Mouse (Mus musculus): Measurements from ENCODE around the gene Amotl1.
"Not testable (repeated sequence)": the region's sequence is repeated elsewhere in the genome, so short reads cannot be mapped to it uniquely, and the experiment has no call there.

The Amotl1 gene

GRCm38 (mm10) chr9:14603475-14603874 is 41.4 kb downstream of the Amotl1 start:
- no peak for DNase-seq

- DNase-seq, result no peak
These were observed 45.1 kb downstream of the Amotl1 start for GRCm38 (mm10) chr9:14599799-14600198.

GRCm38 (mm10) chr9:14598157-14598556 is 46.7 kb downstream of the Amotl1 start:
- DNase-seq, result no peak

GRCm38 (mm10) chr9:14597429-14597828 is 47.4 kb downstream of the Amotl1 start:
- no peak for DNase-seq

GRCm38 (mm10) chr9:14596858-14597257 is 48.0 kb downstream of the Amotl1 start:
- DNase-seq, result no peak

DNA sequence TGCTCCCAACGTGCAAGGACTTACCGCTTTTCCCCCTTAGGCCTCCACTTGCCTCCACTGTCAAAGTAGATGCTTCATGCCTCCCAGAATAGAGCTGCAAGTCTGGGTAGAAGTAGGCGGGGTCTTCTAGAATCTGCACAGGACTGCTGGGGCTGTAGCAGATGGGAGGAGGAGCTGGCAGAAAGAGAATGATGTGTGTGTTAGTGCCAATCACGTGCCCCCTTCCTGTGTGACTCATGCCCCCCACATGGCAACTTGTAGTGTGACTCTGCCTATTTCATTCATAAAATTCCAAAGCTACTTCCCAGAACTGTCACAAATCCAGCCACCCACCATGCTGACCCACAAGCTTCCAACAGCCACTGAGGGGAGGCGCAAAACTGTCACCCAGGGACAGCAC is 48.4 kb downstream of the Amotl1 start:
- DNase-seq, result no peak

GRCm38 (mm10) chr9:14595893-14596292 is 49.0 kb downstream of the Amotl1 start:
- DNase-seq, result no peak

DNA sequence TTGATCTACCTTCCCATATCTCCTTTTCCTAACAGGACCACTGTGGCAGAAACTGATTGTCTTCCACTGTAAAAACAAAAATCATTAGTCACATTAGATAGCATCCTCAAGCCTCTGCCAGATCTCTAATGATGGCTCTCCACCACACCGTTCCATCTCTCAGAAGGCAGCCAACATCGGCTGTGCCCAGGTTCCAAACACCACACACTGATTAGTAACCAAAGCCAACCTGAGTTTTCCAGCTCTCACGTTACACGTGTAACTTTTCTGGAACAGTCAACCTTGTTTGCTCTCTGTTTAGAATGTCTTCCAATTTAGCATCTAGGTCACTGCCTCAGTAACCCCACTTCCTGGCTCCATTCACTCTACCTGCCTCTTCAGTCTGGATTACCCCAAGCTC is 51.0 kb downstream of the Amotl1 start:
- DNase-seq, result no peak

- no peak for DNase-seq
These were observed 54.2 kb downstream of the Amotl1 start for GRCm38 (mm10) chr9:14590666-14591065.

DNA sequence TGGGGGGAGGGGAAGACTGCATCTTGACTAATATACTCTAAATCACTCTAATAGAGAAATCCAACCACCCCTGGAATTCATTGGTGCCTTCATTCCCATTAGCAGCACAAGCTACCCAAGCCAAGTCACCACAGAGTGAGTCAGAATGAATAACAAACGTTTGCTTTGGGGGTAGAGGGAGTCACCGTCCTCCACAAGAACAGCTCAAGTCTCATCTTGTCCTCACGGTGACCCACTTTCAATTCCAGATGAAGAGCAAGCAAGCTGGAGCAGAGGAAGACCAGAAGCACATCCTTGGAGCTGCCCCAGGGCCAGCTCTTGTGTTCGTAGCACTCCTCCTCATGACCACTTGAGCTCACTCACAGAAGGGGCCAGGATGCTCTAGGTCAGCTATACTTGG is 56.2 kb downstream of the Amotl1 start:
- DNase-seq, result no peak

GRCm38 (mm10) chr9:14585702-14586101 is 59.2 kb downstream of the Amotl1 start:
- peak; percentile 72 for DNase-seq

GRCm38 (mm10) chr9:14578960-14579359 is 65.9 kb downstream of the Amotl1 start:
- no peak for DNase-seq

DNA sequence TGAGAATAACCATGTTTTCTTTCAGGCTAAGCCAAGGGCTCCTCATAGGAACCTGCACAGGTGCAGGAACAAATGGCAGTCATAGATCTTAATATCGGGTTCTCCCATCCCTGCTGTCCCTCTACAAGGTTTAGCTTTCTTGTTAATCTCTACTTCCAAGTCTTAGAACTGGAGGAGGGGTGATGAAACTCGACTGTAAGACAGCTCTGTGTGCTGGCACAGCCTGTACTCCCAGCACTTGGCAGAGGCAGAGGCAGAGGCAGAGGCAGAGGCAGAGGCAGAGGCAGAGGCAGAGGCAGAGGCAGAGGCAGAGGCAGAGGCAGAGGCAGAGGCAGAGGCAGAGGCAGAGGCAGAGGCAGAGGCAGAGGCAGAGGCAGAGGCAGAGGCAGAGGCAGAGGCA is 68.5 kb downstream of the Amotl1 start:
- DNase-seq, result not testable (repeated sequence)

- no peak for DNase-seq
These were observed 70.0 kb downstream of the Amotl1 start for GRCm38 (mm10) chr9:14574760-14575399.

- DNase-seq, result no peak
These were observed 75.5 kb downstream of the Amotl1 start for GRCm38 (mm10) chr9:14569175-14569975.

- DNase-seq, result no peak
These were observed 76.4 kb downstream of the Amotl1 start for GRCm38 (mm10) chr9:14568487-14568886.

DNA sequence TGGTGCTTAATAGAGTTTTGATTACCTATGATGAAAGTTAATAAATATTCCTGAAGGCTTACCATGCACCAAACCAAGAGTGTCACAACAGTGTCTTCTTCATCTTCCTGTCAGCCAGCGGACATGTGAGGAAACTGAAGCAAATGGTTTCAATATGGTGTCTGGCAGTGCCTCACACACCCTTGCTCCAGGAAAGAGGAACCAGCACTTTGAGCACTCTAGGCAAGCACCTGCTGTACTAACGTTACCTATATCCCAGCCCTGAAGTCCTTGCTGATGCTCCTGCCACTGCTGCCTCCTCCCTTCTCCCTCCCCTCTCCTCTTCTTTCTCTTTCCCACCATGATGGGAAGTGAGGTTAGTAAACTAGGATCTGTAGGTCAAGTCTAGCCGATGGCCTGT is 80.4 kb downstream of the Amotl1 start:
- no peak for DNase-seq

- DNase-seq, result no peak
These were observed 81.5 kb downstream of the Amotl1 start for GRCm38 (mm10) chr9:14563351-14563750.

GRCm38 (mm10) chr9:14560545-14560944 is 84.3 kb downstream of the Amotl1 start:
- DNase-seq, result no peak

GRCm38 (mm10) chr9:14559996-14560395 is 84.9 kb downstream of the Amotl1 start:
- no peak for DNase-seq

DNA sequence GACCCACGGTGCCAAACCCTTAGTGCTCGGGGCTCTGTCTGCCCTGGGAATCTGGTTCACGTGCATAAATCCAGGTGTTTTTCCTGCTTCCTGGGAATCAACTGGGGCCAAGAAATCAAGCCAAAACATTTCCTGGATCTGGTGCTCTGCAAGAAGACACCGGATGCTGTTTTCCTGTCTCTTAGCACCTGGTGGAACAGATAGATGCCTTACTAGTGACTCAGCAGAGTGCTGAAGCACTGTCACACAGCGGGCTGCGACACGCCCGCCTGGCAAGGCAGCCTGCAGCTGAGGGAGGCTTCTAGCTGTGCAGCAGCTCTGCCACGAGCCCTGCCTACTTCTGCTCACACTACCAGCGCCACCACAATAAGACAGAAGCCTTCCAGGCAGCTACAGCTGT is 85.4 kb downstream of the Amotl1 start:
- DNase-seq, result no peak

GRCm38 (mm10) chr9:14558332-14558731 is 86.5 kb downstream of the Amotl1 start:
- DNase-seq, result no peak

GRCm38 (mm10) chr9:14548366-14548761 is 96.5 kb downstream of the Amotl1 start:
- peak; percentile 10 for DNase-seq

- peak; percentile 14 for DNase-seq
These were observed 97.1 kb downstream of the Amotl1 start for GRCm38 (mm10) chr9:14547584-14548365.

Measured in embryo, embryonic 11 days (tissue).